Mouse (Mus musculus) spleen, embryonic (tissue): ENCODE results near the gene Adgrg5.

Experiments
- CTCF ChIA-PET: fragments of 350-600 bp; sonication (Branson Sonifier 250); formaldehyde crosslinking; loops from one replicate; lab custom pipeline; 2022; lab: Charles Lee

Gene Adgrg5

DNA sequence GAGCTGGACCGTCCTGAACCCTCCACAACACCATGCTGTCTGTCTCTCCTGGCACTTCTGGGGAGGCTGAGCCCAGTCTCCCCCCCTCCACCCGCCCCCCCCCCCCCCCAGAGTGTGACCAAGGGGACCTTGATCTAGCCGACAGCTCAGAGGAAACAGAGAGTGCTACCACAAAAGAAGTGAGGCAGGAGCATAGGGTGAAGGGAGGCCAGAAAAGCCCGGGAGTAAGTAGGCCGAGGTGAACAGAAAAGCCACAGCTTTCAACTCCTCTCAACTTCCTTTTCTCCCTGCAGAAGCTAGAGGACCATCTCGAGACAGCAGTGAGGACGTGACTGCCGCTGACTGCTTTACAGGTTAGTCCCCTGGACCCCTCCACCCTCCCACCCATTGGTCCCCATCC, at the start of gene Adgrg5:
TSS of gene Adgrg5 (plus strand) at position 290 of the 400 bp plus-strand sequence.
- CTCF ChIA-PET = interaction anchor here (0.6 kb wide), 1 partner anchor 57 kb away, joined by 3 read pairs; no protein-coding TSS in a partner anchor

DNA sequence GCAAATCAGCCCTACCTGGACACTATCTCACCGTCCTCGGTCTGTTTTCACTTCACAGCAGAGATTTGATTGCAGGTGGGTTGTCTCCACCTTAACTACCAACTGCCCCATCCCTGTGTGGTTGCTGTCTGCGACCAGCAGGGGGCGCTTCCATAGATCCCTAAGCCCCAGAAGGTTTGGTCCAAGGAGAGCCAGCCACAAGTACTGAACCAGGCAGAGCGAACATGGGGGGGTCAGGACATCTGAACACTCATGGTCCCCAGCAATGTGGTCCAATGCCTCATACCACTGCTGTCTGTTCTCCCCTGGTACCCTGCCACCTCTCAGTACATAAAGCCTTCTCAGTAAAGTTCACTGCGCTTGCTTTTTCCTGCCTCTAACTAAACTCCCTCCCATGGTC, 49.1 kb upstream of the Adgrg5 start:
- CTCF ChIA-PET = interaction anchor here (0.7 to 1.7 kb wide), 3 partner anchors 13 to 249 kb away, joined by 3 to 4 read pairs (median 3); no protein-coding TSS in a partner anchor

DNA sequence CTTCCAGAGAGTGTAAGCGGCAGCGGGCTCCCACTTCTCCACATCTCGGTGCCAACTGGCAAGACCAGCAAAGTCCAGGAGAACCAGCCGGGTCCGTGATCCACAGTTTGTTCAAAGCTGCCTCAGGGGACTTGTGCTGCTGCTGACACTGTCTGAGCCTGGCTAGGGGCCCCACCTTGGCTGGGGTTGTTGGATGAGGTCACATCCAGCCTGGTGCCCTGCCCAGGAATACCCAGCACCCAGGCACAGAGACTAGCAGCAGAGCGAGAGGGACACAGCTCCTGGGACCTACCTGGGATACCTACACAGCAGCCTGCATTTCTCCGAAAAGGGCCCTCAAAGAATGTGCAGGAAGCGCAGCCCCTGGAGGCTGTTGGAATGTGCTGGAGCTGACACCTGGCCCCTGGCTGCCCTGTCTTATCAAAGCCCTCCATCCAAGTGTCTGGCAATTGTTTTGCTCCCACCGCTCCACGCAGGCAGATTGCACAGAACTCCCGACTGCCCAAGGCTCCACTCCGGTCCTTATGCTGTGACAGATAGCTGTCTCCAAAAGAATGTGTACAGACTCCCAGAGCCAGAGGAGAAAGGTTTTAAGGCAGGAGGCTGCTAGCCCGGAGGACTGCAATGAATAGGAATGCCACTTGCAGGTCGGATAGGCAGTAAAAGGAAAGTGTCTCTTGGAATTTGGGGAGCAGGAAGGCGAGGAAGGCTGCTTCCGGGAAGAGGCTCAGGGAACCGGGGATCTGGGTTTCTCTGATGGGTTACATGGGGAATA, 48.2 kb upstream of the Adgrg5 start:
- CTCF ChIA-PET = interaction anchor here (0.5 to 1.7 kb wide), 5 partner anchors 14 to 276 kb away, joined by 3 to 4 read pairs (median 3); no protein-coding TSS in a partner anchor

DNA sequence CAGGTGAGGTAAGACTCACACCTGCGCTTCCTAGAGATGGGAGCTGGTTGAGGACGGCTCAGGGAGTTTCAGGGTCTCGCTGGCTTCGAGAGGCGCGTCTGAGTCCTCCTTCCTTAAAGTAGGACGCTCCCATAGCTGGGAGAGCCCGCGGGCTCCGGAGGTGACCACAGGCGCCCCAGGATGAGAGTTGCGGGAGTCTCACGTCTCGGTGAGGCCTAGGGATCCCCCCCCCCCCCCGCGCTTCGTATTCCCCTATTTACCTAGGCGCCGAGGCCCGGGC, 47.7 kb upstream of the Adgrg5 start:
- CTCF ChIA-PET = interaction anchor here (1.7 kb wide), 1 partner anchor 36 kb away, joined by 4 read pairs; no protein-coding TSS in a partner anchor

DNA sequence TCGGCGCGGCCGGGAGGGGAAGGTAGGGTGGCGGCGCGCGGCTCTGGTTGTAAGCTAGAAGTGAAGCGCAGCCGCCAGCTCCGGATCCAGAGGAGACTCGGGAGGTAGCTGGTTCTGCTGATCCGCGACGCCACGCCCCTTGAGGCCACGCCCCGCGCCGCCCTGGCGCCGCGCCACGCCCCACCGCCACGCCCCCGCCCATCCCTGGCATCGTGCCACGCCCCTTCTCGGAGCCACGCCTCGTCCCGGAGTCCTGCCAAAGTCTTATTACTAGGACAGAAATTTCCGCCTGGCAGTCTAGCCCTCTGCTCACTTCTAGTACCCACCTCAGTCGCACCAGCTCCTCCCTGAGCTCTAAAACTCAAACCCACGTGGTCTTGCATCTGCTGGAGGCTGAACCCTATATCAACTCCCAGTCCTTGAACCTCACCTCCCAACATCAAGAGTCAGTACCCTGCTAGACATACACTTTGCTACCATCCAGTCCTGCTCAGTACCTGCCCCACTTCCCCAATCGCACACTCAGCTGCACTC, 47.2 kb upstream of the Adgrg5 start, which contains the start of gene Dok4:
TSS of gene Dok4 (minus strand) at position 134 of the 534 bp plus-strand sequence.
- CTCF ChIA-PET = interaction anchor here (1.7 kb wide), 1 partner anchor 36 kb away, joined by 4 read pairs; no protein-coding TSS in a partner anchor

DNA sequence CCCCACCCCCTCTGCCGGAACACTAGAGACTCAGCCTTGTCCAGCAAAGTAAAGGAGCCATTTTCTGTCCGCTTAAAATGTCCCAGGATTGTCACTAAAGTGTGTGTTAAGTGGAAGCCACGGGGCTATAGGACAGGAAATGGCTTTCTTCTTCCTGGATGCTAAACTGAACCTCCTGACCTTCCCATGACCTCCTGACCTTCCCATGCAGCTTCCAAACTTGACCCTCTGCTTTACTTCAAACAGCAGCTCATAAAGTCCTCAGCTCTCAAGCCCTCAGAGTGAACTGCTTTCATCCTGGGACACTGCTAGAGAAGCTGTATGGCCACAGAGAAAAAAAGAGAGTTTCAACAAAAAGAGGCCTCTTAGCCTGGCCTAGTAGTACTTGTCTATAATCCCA, 46.7 kb upstream of the Adgrg5 start:
- CTCF ChIA-PET = interaction anchor here (0.6 to 0.7 kb wide), 3 partner anchors 24 to 933 kb away, joined by 3 to 18 read pairs (median 11); no protein-coding TSS in a partner anchor

DNA sequence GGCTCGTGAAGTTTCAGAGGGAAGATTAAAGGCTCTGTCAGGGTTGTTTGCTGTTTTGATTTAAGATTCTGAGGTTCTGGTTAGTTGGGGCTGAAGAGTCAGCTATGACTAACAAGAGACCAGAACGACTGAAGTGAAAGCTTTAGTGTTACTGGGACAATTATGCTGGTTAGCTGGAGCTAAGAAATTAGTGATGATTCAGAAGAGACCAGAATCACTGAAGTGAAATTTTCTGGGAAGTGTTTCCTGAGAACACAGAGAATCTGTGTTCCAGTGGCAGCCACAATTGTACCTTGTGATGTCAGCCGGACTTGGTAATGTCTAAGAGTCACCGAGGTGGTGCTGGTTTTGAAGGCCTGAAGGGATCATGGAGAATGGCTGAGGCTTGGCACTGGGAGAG, 42.8 kb upstream of the Adgrg5 start:
- CTCF ChIA-PET = no interaction called here

DNA sequence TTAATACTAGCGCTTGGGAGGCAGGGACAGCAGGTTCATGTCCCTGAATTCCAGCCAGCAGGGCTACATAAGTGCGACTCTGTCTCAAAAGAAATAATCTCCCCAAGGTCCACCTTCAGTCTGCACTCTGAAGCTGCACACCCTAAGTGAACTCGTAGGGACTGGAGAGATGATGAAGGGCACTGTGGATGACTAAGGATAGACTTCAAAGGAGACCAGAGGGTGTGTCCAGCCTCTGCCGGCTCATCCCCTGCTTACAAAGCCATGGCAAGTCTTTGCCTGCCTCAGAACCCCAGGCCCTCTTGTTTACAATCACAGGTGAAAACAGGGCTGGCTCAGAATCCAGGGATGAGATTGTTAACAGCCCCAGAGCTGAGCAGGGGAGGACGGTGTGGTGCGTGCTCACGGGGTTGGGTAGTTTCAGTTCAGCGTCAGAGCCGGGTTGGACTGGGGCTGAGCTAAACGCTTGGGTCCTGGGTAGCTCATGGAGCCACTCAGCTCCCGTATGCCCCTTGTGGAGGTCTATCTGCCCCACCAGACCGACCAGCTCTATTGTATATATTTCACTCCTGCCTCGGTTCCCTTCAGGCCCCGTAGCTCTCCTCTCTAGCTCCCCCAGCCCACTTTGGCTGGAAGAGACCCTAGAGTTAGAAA, 35.0 kb upstream of the Adgrg5 start:
- CTCF ChIA-PET = no interaction called here

DNA sequence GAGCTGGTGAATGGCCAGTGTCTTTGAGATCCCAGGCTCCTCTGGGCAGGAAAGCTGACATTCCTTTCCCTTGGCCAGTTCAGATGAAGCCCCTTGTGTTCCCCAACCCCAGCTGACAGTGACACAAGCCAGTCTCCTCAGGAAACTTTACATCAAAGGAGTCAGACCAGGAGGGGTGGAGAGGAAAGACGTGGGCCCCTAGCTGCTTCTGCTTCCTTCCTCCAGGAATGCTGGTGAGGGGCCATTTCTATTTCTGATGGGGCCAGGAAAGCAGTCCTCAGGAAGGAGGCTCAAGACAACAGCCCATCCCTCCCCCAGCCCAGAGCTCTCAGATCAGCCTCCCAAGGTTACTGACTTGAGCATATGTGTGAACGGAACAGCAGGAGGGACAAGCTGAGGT, 30.6 kb upstream of the Adgrg5 start:
- CTCF ChIA-PET = no interaction called here

DNA sequence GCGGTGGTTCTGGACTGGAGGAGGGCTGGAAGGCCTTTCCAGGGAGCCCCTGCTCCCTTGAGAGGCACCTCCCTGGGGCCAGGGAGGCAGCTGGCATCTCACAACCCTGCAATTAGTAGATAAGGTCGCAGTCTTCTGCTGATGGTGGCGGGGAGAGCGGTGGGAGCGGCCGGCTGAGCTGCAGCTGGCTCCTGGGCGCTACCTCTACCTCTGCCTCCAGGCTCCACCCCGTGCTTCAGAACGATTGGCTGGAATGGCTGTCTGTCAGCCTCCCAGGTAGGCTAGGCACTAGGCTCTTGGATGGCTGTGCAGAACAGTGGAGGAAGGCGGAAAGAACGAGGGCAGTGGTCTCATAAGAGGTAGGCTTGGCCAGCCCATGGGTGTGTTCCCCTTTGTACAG, 24.2 kb upstream of the Adgrg5 start:
- CTCF ChIA-PET = no interaction called here

DNA sequence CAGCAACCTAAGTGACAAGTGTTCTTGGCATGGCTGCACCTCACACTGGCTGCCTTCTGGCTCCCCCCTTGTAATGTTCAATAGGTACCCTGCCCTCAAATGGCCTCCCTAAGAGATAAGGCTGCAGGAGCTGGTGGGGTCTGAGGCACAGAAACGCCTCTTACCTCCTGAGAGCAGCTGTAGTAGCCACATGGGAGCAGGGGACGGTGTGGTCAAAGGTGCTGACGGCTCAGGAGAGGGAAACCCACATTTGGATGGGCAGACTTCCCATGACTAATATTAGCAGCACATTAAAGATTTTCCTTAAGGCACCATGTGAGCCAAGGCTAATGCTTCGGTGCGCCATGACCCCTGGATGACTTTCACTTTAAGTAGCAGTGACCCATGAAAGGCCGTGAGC, 22.9 kb upstream of the Adgrg5 start:
- CTCF ChIA-PET = interaction anchor here (0.6 kb wide), 1 partner anchor 43 kb away, joined by 4 read pairs; no protein-coding TSS in a partner anchor

DNA sequence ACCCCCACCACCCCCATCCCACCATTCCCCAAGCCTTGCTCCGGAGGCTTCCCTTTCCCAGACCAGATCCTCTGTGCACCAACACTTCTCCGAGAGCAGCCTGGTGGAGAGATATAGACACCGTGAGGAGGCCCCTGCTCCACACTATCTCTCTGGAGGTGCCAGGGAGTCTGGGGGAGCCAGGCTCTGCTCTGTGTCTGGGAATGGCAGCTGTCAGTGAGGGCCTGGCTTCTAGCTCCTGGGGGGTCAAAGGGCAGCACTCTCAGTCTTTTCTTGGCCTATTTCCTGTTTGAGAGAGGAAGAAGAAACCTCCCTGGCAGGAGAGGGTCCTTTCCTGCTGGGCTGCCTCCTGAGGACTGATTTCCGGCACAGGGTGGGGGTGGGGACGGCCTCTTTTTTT, 22.5 kb upstream of the Adgrg5 start:
- CTCF ChIA-PET = no interaction called here

DNA sequence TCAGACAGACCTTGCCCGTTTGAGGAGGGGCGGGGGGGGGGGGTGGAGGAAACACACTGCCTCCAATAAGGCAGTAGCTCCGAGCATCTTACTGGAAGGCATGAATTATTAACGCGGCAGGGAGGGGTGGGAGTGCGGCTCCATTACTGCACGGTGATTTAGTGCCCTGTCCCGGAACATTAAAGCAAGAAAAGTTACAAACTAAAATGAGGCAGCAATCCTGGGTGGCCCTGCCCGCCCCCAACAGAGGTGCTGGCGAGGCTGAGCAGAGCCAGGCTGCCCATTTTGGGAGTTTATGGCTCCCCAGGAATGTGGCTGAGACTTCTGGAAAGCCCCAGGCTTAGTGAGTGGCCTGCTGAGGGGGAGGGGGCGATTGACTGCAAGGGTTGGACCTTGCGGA, 19.8 kb upstream of the Adgrg5 start:
- CTCF ChIA-PET = interaction anchor here (0.6 kb wide), 1 partner anchor 29 kb away, joined by 3 read pairs; no protein-coding TSS in a partner anchor

DNA sequence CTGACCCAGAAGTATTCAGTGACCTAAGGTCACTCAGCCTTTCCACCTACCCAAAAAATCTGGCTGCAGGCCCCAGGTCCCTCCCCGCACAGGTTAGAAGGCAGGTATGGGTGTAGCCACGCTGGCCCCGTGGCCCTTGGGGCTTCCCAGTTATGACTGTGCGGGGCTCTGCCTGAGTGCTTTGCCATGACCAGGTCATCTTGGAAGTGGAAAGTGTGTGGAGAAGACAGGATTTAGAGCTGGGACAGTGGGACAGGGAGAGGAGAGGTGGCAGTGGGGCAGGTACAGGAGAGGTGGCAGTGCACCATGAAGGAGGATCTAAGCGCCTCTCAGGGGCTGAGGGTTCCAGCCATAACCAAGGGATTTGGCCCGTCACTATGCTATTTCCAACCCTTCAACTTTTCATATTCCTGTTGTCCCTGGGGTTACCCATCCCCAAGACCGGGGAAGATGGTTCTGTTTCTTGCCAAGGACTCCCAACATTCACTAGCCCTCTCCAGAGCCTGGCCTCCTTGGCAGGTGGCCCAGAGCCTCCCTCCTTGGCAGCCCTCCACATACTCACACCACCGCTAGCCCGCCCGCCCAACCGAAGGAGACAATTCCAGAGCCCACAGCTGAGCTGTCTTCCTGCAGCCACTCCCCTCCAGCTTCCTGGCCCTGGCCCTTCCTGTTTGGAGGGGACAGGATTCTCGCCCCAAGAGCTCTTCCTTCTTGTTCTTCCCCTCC, 18.9 kb upstream of the Adgrg5 start:
- CTCF ChIA-PET = no interaction called here

DNA sequence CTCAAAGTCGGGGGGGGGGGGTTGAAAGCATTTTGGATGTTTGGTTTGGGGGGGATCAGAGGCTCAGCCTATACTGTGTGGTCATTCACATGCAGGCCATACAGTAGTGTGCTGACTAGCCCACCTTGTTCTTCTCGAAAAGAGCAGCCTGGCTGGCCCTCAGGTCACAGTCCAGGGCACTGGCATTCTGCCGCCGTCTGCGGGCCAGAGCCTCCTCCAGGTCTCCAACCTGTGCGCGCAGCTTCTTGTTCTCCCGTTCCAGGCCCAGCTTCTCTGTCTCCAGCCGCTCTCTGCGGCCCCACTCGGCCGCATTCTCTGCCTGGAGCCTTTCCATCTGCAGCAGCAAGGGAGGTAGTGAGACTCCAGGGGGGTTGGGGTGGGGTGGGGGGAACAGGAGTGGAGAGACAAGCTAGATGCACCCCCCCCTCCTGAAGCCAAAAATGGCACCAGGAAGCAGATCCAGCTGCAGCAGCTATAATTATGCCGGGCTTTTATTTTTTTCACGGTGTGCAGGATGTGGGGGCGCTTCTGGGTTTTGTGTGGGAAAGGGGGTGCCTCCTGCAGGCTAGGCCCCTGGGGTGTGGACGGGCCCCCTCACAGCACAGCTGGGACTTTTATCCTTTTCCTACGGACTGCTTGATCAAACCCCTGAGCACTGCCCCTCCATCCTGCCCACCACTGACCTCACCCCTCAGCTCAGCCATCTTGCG, 15.7 kb upstream of the Adgrg5 start:
- CTCF ChIA-PET = interaction anchor here (0.7 to 1.3 kb wide), 2 partner anchors 14 to 93 kb away, joined by 3 to 4 read pairs; no protein-coding TSS in a partner anchor

DNA sequence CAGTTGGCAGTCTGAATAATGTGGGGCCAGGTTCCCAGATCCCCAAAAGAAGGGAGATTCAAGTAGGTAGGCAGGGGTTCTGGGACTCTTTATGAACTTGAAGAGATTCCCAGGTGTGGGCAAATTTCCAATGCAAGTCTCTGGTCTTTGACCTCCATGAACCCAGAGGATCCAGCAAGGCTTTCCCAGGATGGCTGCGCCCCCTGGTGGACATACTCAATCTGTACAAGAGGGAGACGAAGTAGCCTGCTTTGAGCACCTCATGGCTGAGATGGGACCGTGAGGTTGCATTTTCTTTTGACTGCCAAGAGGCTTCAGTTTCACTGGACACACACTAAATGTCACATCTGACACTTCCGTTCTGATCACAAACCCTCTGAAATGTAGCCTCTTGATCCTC, 14.6 kb upstream of the Adgrg5 start:
- CTCF ChIA-PET = no interaction called here

DNA sequence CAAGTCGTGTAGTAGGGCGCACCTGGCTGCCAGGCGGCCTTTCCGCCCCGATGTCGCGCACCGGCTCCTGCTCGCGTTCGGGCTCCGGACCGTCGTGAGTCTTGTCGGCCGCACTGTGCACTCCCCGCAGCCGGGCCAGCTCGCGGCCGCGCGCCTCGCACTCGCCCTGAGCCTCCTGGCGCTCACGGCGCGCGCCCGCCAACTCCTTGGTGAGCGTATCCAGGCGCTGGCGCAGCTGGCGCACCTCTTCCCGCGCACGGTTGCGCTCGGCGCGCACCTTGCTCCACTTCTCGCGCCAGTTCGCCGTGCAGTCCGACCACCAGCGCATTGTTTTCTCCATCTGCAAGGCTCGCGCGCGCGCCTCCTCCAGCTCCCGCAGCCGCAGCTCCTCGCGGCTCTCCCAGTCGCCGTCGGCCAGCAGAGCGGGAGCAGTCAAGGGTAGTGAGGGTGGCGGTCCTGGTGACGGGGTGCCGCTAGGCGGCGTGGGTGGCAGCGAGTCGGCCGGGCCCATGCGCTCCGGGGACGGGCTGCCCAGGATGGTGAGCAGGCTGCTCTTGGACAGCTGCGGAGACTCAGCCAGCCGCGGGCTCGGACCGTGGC, 10.3 kb upstream of the Adgrg5 start:
- CTCF ChIA-PET = interaction anchor here (1.7 kb wide), 1 partner anchor 38 kb away, joined by 4 read pairs; the partner anchor contains the start of gene Dok4

DNA sequence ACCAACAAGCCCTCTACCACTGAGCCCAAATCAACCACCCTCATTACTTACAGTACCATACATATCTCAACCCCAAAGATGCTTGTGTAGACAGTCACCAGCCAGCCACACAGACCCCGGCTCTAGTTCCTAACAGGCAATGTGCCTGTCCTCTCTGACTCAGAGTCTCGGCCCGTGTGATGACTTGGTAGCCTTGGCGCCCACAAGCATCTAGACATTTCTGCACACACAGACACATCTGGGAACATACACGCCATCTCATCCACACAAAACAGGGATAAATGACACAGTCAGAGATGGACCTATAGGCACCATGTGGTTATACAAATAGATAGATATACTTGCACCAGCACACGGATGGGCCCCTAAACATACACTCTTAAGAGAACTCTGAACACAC, 9.2 kb upstream of the Adgrg5 start:
- CTCF ChIA-PET = no interaction called here

DNA sequence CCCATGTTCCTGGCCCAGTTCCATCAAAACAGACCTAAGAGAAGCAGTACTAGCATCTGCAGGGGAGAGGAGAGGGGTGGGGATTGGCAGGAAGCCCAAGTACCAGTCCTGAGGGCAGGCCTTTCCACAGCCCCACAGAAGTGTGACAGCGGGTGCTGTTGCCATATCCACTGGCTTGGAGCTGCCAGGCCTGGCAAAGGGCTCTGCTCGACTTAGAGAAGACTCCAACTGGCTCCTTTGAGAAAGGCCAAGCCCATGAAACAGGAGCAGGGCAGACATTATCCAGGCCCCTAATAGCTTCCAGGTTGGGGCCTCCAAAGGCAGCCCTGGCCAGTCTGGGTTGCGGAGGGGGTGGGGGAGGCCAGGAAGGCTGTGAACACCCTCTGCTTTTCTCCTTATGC, 8.8 kb upstream of the Adgrg5 start:
- CTCF ChIA-PET = no interaction called here

DNA sequence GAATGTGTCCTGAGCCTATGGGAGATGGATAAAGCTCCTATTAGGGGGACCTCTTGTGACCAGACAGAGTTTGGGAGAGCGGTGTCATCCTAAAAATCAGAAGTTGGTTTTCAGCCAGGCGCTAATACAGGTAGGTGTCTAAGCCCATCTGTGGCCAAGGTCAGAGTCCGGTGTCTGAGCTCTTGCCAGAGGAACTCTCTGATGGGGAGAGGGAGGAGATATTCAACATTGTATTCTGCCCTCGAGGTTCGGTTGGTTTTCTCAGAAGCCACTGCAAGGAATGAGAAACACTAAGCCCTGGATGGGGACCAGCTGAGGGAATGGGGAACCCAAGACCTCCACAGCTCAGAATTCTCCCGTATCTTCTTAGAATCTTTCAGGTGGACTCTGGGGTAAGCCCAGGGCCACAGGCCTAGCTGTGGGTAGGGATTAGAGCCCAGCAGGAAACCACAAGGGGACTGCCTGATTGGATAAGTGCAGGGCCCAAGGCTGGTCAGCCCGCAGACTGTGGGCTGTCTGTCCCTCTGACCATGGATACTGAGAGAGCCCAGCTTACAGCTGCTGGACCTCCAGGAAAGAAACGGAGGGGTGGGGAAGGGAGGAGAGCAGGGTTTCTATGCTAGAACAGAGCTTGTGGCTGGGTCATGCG, 7.1 kb upstream of the Adgrg5 start:
- CTCF ChIA-PET = no interaction called here
